Mouse (Mus musculus) lung, embryonic 16.5 days (tissue): ENCODE data around the gene Aldh1a1. TPM values are rescaled to one million over a fixed set of nuclear protein-coding genes. Genes with fewer than 3 reads are reported as not detected.
A peak's percentile ranks its signal among the peaks of the same experiment; 100 is the strongest.

Experiments used
- ATAC-seq: fragments of 200-750 bp; cut with Nextera tagmentation; 2 replicates; pipeline ENCODE4 v1.8.0; 2017; ENCODE audit warnings: low read depth, mild to moderate bottlenecking, moderate library complexity
- H3K27ac ChIP-seq: fragments of 300-500 bp; sonication (generic); 2 replicates; pipeline ENCODE4 v1.5.1; 2014; ENCODE audit warnings: mild to moderate bottlenecking, control low read depth, low read length
- H3K27me3 ChIP-seq: fragments of 300-500 bp; sonication (generic); 2 replicates; pipeline ENCODE4 v1.6.1; 2014; ENCODE audit warnings: low read depth, low read length, mixed read lengths; ENCODE audit not compliant: control insufficient read depth, insufficient read depth
- H3K36me3 ChIP-seq: fragments of 300-500 bp; sonication (generic); 2 replicates; pipeline ENCODE4 v1.6.1; 2014; ENCODE audit warnings: low read length; ENCODE audit not compliant: control insufficient read depth, insufficient read depth
- H3K4me1 ChIP-seq: fragments of 300-500 bp; sonication (generic); replicated peaks from 2 replicates; pipeline ENCODE4 v1.6.1; 2014; ENCODE audit warnings: low read length, mixed read lengths; ENCODE audit not compliant: control insufficient read depth, insufficient read depth
- H3K4me2 ChIP-seq: fragments of 300-500 bp; sonication (generic); 2 replicates; pipeline ENCODE4 v1.6.1; 2014; ENCODE audit warnings: low read depth, low read length, control low read depth
- H3K4me3 ChIP-seq: fragments of 300-500 bp; sonication (generic); 2 replicates; pipeline ENCODE4 v1.5.1; 2014; ENCODE audit warnings: mild to moderate bottlenecking, low read length, control low read depth
- H3K9ac ChIP-seq: fragments of 300-500 bp; sonication (generic); 2 replicates; pipeline ENCODE4 v1.6.1; 2014; ENCODE audit warnings: low read length, control low read depth
- H3K9me3 ChIP-seq: fragments of 300-500 bp; sonication (generic); 2 replicates; pipeline ENCODE4 v1.6.1; 2016; ENCODE audit warnings: low read length; ENCODE audit not compliant: control insufficient read depth
- WGBS: fragments of 180-500 bp; shearing (Covaris S2); extraction: QIAGEN DNeasy Blood & Tissue Kit; methylation state at CpG from one replicate; pipeline ENCODE4 v1.1.7; 2014; 5-methylcytosine and 5-hydroxymethylcytosine counted together
- polyA plus RNA-seq: library from polyadenylated mRNA; unstranded; fragments of >200 nt; fragmentation: Nextera tagmentation; extraction: Ambion mirVana; gene quantifications from 2 replicates; pipeline ENCODE4 v1.2.1, GENCODE M21; 2015

Aldh1a1 gene
- polyA plus RNA-seq, 1 experiment from 2014 or later, result 28.1 TPM

GRCm38 (mm10) chr19:20654141-20654873 lies 161.8 kb downstream of the Aldh1a1 start:
- H3K36me3 ChIP-seq, result no peaks in the 10 kb centered on the region
- H3K9me3 ChIP-seq, result no peaks in the 10 kb centered on the region
- WGBS, result 27% methylated on average over 3 of the region's 3 CpGs
- no peak overlapping the region for H3K9ac ChIP-seq
- ATAC-seq, result peak; percentile 28; the same call in 1 of the 2 replicates
- no peaks in the 10 kb centered on the region for H3K4me1 ChIP-seq
- H3K27me3 ChIP-seq, result no peaks in the 10 kb centered on the region
- no peak overlapping the region for H3K27ac ChIP-seq
- H3K4me3 ChIP-seq, result no peak overlapping the region
- no peak overlapping the region for H3K4me2 ChIP-seq

GRCm38 (mm10) chr19:20677697-20678355 lies 185.3 kb downstream of the Aldh1a1 start:
- 77% methylated on average over 3 of the region's 3 CpGs for WGBS
- H3K27ac ChIP-seq, result no peak overlapping the region
- H3K9me3 ChIP-seq, result no peaks in the 10 kb centered on the region
- ATAC-seq, result no peak
- H3K9ac ChIP-seq, result no peak overlapping the region
- H3K4me3 ChIP-seq, result no peak overlapping the region
- no peaks in the 10 kb centered on the region for H3K4me1 ChIP-seq
- H3K36me3 ChIP-seq, result no peaks in the 10 kb centered on the region
- no peak overlapping the region for H3K4me2 ChIP-seq
- H3K27me3 ChIP-seq, result no peaks in the 10 kb centered on the region

Other genes with a start within 250 kb of the Aldh1a1 start
- 220 and 240 TPM in 2 replicates for gene Anxa1, start 101.8 kb upstream of the Aldh1a1 start, polyA plus RNA-seq
- gene Aldh1a7, start 234.8 kb downstream of the Aldh1a1 start, polyA plus RNA-seq, result 120 and 121 TPM in 2 replicates